Mouse (Mus musculus): Measurements from ENCODE around the gene Numa1. TPM values are rescaled to one million over a fixed set of nuclear protein-coding genes. Genes with fewer than 3 reads are reported as not detected.

Gene Numa1
- polyA plus RNA-seq, 1 experiment from 2014 or later: 72.9 TPM

Other genes with a start within 250 kb of the Numa1 start
- 0.14 and 0.23 TPM in 2 replicates for gene Phox2a, start 115.8 kb upstream of the Numa1 start, polyA plus RNA-seq (2015; fragmentation: Nextera tagmentation; extraction: Ambion mirVana)
- 49.4 and 56.6 TPM in 2 replicates for gene Inppl1, start 95.9 kb upstream of the Numa1 start, polyA plus RNA-seq (2015; fragmentation: Nextera tagmentation; extraction: Ambion mirVana)
- 3.8 and 5.6 TPM in 2 replicates for gene Folr2, start 76.9 kb upstream of the Numa1 start, polyA plus RNA-seq (2015; fragmentation: Nextera tagmentation; extraction: Ambion mirVana)
- gene Anapc15, start 70.4 kb upstream of the Numa1 start, polyA plus RNA-seq (2015; fragmentation: Nextera tagmentation; extraction: Ambion mirVana): 54.5 and 56.5 TPM in 2 replicates
- gene Folr1, start 63.3 kb upstream of the Numa1 start, polyA plus RNA-seq (2015; fragmentation: Nextera tagmentation; extraction: Ambion mirVana): 0.61 and 0.65 TPM in 2 replicates
- 166 and 174 TPM in 2 replicates for gene Lamtor1, start 28.2 kb upstream of the Numa1 start, polyA plus RNA-seq (2015; fragmentation: Nextera tagmentation; extraction: Ambion mirVana)
- gene Tomt, start 27.8 kb upstream of the Numa1 start, polyA plus RNA-seq (2015; fragmentation: Nextera tagmentation; extraction: Ambion mirVana): 0.23 and 0.25 TPM in 2 replicates
- 8.8 and 11.5 TPM in 2 replicates for gene Lrrc51, start 216 bp upstream of the Numa1 start, polyA plus RNA-seq (2015; fragmentation: Nextera tagmentation; extraction: Ambion mirVana)
- 1.9 and 2.4 TPM in 2 replicates for gene Il18bp, start 84.6 kb downstream of the Numa1 start, polyA plus RNA-seq (2015; fragmentation: Nextera tagmentation; extraction: Ambion mirVana)
- 30.8 and 32.8 TPM in 2 replicates for gene Rnf121, start 131.4 kb downstream of the Numa1 start, polyA plus RNA-seq (2015; fragmentation: Nextera tagmentation; extraction: Ambion mirVana)
- 30.6 and 32.3 TPM in 2 replicates for gene Xndc1, start 131.4 kb downstream of the Numa1 start, polyA plus RNA-seq (2015; fragmentation: Nextera tagmentation; extraction: Ambion mirVana)
- gene Xntrpc, start 131.6 kb downstream of the Numa1 start, polyA plus RNA-seq (2015; fragmentation: Nextera tagmentation; extraction: Ambion mirVana): 1.5 and 1.6 TPM in 2 replicates
- not detected in 2 replicates for gene Trpc2, start 149.0 kb downstream of the Numa1 start, polyA plus RNA-seq (2015; fragmentation: Nextera tagmentation; extraction: Ambion mirVana)
- 14.9 and 38.9 TPM in 2 replicates for gene Art1, start 167.6 kb downstream of the Numa1 start, polyA plus RNA-seq (2015; fragmentation: Nextera tagmentation; extraction: Ambion mirVana)
- gene Art5, start 175.4 kb downstream of the Numa1 start, polyA plus RNA-seq (2015; fragmentation: Nextera tagmentation; extraction: Ambion mirVana): 3.1 and 3.9 TPM in 2 replicates
- 0.15 TPM in 1 of 2 replicates, not detected in the other for gene Chrna10, start 182.7 kb downstream of the Numa1 start, polyA plus RNA-seq (2015; fragmentation: Nextera tagmentation; extraction: Ambion mirVana)

Measured in limb, embryonic 15.5 days (tissue).